Mouse (Mus musculus) small intestine, adult 2 months (tissue): Measurements from ENCODE around the gene Plxdc2.

Experiments
- CTCF ChIP-seq: fragments of 200-500 bp; IDR thresholded peaks from 2 replicates; pipeline ENCODE4 v1.5.1; 2012; ENCODE audit warnings: low read depth, mild to moderate bottlenecking, control low read depth, inconsistent platforms, low read length, moderate library complexity, mixed read lengths; ENCODE audit not compliant: insufficient replicate concordance, insufficient read length; ENCODE audit errors: extremely low read depth
- POLR2A ChIP-seq: fragments of 200-500 bp; IDR thresholded peaks from 2 replicates; pipeline ENCODE4 v1.6.1; 2012; ENCODE audit warnings: low read depth, mild to moderate bottlenecking, control low read depth, inconsistent platforms, low read length, moderate library complexity

DNA sequence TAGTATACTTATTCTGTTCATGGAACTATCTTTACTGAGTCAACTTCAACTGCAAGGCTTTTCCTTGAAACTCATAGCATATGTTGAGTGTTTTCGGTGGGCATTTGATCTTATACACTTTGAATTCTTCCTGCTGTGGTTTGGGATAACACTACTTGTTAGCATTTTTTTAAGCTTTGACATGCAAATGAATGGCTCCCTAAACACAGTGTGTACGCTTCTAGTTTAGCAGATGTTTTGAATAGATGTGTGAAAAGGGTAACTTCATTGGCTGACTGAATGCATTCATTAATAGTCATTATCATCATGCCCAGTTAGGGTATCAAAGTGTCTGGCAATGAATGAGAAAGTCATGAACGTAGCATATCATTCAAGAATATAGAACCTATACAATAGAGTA, 385.7 kb downstream of the Plxdc2 start:
- TF ChIP-seq CTCF (no peak), POLR2A (no peak)
